Mouse (Mus musculus) cerebellum, adult 11-12 months (tissue): ENCODE results near the gene Misp.

ENCODE experiments used
- DNase-seq: peaks from one replicate; pipeline ENCODE4 v3.0.0; 2022

The Misp gene

DNA sequence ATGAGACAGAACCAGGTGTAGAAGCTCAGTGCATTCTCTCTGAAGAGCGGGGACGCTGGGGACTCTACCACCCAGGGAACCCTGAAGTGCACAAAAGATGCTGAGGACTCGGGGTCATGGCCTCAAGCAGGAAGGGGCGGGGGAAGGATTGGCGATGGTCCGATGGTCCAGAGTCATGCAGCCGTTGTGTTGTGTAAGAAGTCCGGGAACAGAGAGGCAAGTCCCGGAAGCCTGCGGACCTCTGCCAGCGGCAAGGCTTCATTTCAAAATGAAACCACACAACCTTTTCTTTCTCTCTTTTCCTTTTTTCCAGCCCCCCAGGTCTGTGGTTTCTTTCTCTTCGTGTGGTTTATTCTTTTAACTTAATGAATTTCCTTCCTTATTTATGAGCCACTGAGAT, 57.0 kb downstream of the Misp start:
- DNase-seq = no peak

DNA sequence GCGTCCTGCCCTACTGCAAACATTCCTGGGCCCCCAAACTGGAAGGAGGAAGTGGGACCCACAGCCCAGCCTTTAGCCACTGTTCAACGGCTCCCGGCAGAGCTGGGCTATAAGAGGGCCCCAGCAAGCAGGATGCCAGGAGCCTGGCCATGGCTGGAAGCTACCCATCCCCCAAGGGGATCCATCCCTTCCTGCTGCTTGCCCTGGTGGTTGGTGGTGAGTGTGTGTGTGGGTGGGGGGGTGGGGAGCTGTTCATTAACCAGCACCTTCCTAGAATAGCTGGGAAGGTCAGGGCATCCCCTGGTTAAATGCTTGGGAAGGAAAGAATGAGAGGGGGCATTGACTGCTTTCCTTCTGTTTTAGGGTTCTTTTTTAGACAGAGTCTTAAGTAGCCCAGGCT, 58.7 kb downstream of the Misp start:
- DNase-seq = no peak
